Mouse (Mus musculus): Measurements from ENCODE around the gene Col1a1. TPM values are rescaled to one million over a fixed set of nuclear protein-coding genes. Genes with fewer than 3 reads are reported as not detected.

The Col1a1 gene
- polyA plus RNA-seq, 1 experiment from 2014 or later = 111 TPM

- Histone ChIP-seq H3K9ac (ENCODE audit: low read length) (peak overlapping the region; percentile 96), H3K27ac (ENCODE audit: low read depth, low read length) (no peak overlapping the region), H3K36me3 (ENCODE audit: control insufficient read depth, insufficient read depth, low read length) (no peaks in the 10 kb centered on the region; the same call in 1 of the 2 replicates), H3K9me3 (ENCODE audit: control insufficient read depth, low read length) (no peaks in the 10 kb centered on the region), H3K4me3 (ENCODE audit: low read depth, low read length) (peak overlapping the region; percentile 98), H3K27me3 (ENCODE audit: control insufficient read depth, insufficient read depth, low read length) (no peaks in the 10 kb centered on the region), H3K4me1 (ENCODE audit: control insufficient read depth, insufficient read depth, low read length) (peaks cover 51% of the 10 kb centered on the region), H3K4me2 (ENCODE audit: low read depth) (peak overlapping the region; percentile 100)
- WGBS = under 1% methylated on average over 20 of the region's 20 CpGs
- DNase-seq (ENCODE audit: low spot score) (no peak), ATAC-seq (ENCODE audit: insufficient read depth, low FRiP score, low TSS enrichment) (no peak)
Observed at GRCm38 (mm10) chr11:94992480-94992753, 56.4 kb downstream of the Col1a1 start.

- H3K4me1 ChIP-seq (ENCODE audit: control insufficient read depth, insufficient read depth, low read length) = peaks cover 51% of the 10 kb centered on the region
- H3K9ac ChIP-seq (ENCODE audit: low read length) = peak overlapping the region; percentile 96
- H3K36me3 ChIP-seq (ENCODE audit: control insufficient read depth, insufficient read depth, low read length) = peaks cover 2% of the 10 kb centered on the region; the same call in 1 of the 2 replicates
- H3K9me3 ChIP-seq (ENCODE audit: control insufficient read depth, low read length) = no peaks in the 10 kb centered on the region
- H3K27ac ChIP-seq (ENCODE audit: low read depth, low read length) = no peak overlapping the region
- WGBS = 2% methylated on average over 22 of the region's 22 CpGs
- ATAC-seq (ENCODE audit: insufficient read depth, low FRiP score, low TSS enrichment) (no peak), DNase-seq (ENCODE audit: low spot score) (no peak)
- H3K4me2 ChIP-seq (ENCODE audit: low read depth) = peak overlapping the region; percentile 100
- peak overlapping the region; percentile 98 for H3K4me3 ChIP-seq (ENCODE audit: low read depth, low read length)
- H3K27me3 ChIP-seq (ENCODE audit: control insufficient read depth, insufficient read depth, low read length) = no peaks in the 10 kb centered on the region
Observed at GRCm38 (mm10) chr11:94992754-94993606, 57.0 kb downstream of the Col1a1 start.

GRCm38 (mm10) chr11:94994208-94994814 is 58.3 kb downstream of the Col1a1 start:
- 50% methylated on average over 10 of the region's 10 CpGs for WGBS
- Histone ChIP-seq H3K9ac (ENCODE audit: low read length) (peak overlapping the region; percentile 96), H3K36me3 (ENCODE audit: control insufficient read depth, insufficient read depth, low read length) (peaks cover 5% of the 10 kb centered on the region; the same call in 1 of the 2 replicates)

GRCm38 (mm10) chr11:94994947-94995772 is 59.1 kb downstream of the Col1a1 start:
- Histone ChIP-seq H3K4me3 (ENCODE audit: low read depth, low read length) (peak overlapping the region; percentile 98), H3K9me3 (ENCODE audit: control insufficient read depth, low read length) (no peaks in the 10 kb centered on the region), H3K4me2 (ENCODE audit: low read depth) (peak overlapping the region; percentile 100), H3K4me1 (ENCODE audit: control insufficient read depth, insufficient read depth, low read length) (peaks cover 54% of the 10 kb centered on the region), H3K36me3 (ENCODE audit: control insufficient read depth, insufficient read depth, low read length) (peaks cover 6% of the 10 kb centered on the region; the same call in 1 of the 2 replicates), H3K9ac (ENCODE audit: low read length) (no peak overlapping the region; the same call in 1 of the 2 replicates), H3K27me3 (ENCODE audit: control insufficient read depth, insufficient read depth, low read length) (no peaks in the 10 kb centered on the region), H3K27ac (ENCODE audit: low read depth, low read length) (no peak overlapping the region)
- DNase-seq (ENCODE audit: low spot score) (no peak), ATAC-seq (ENCODE audit: insufficient read depth, low FRiP score, low TSS enrichment) (no peak)
- whole genome bisulfite sequencing = 85% methylated on average over 11 of the region's 11 CpGs

More at GRCm38 (mm10) chr11:94994208-94994814, 58.3 kb downstream of the Col1a1 start:
- Histone ChIP-seq H3K4me3 (ENCODE audit: low read depth, low read length) (peak overlapping the region; percentile 98), H3K4me1 (ENCODE audit: control insufficient read depth, insufficient read depth, low read length) (peaks cover 52% of the 10 kb centered on the region), H3K9me3 (ENCODE audit: control insufficient read depth, low read length) (no peaks in the 10 kb centered on the region), H3K27me3 (ENCODE audit: control insufficient read depth, insufficient read depth, low read length) (no peaks in the 10 kb centered on the region), H3K27ac (ENCODE audit: low read depth, low read length) (no peak overlapping the region), H3K4me2 (ENCODE audit: low read depth) (peak overlapping the region; percentile 100)
- DNase-seq (ENCODE audit: low spot score) (no peak), ATAC-seq (ENCODE audit: insufficient read depth, low FRiP score, low TSS enrichment) (no peak)

GRCm38 (mm10) chr11:94996101-94996500 is 60.1 kb downstream of the Col1a1 start:
- Histone ChIP-seq H3K9me3 (ENCODE audit: control insufficient read depth, low read length) (no peaks in the 10 kb centered on the region), H3K9ac (ENCODE audit: low read length) (no peak overlapping the region), H3K4me3 (ENCODE audit: low read depth, low read length) (no peak overlapping the region), H3K4me2 (ENCODE audit: low read depth) (no peak overlapping the region), H3K27me3 (ENCODE audit: control insufficient read depth, insufficient read depth, low read length) (no peaks in the 10 kb centered on the region), H3K36me3 (ENCODE audit: control insufficient read depth, insufficient read depth, low read length) (peaks cover 9% of the 10 kb centered on the region; the same call in 1 of the 2 replicates), H3K27ac (ENCODE audit: low read depth, low read length) (no peak overlapping the region), H3K4me1 (ENCODE audit: control insufficient read depth, insufficient read depth, low read length) (peaks cover 56% of the 10 kb centered on the region)
- DNase-seq (ENCODE audit: low spot score) (no peak), ATAC-seq (ENCODE audit: insufficient read depth, low FRiP score, low TSS enrichment) (no peak)
- WGBS = 87% methylated on average over 8 of the region's 8 CpGs

- H3K4me2 ChIP-seq (ENCODE audit: low read depth) = no peak overlapping the region
- WGBS = 98% methylated on average over 6 of the region's 6 CpGs
- H3K36me3 ChIP-seq (ENCODE audit: control insufficient read depth, insufficient read depth, low read length) = peaks cover 11% of the 10 kb centered on the region
Observed at GRCm38 (mm10) chr11:94996984-94997383, 61.0 kb downstream of the Col1a1 start.

GRCm38 (mm10) chr11:94997596-94997995 is 61.6 kb downstream of the Col1a1 start:
- ATAC-seq (ENCODE audit: insufficient read depth, low FRiP score, low TSS enrichment) (no peak), DNase-seq (ENCODE audit: low spot score) (no peak)
- no peaks in the 10 kb centered on the region for H3K9me3 ChIP-seq (ENCODE audit: control insufficient read depth, low read length)
- H3K4me1 ChIP-seq (ENCODE audit: control insufficient read depth, insufficient read depth, low read length) = peaks cover 58% of the 10 kb centered on the region
- H3K27ac ChIP-seq (ENCODE audit: low read depth, low read length) = no peak overlapping the region
- H3K4me3 ChIP-seq (ENCODE audit: low read depth, low read length) = no peak overlapping the region; the same call in 1 of the 2 replicates
- H3K9ac ChIP-seq (ENCODE audit: low read length) = no peak overlapping the region
- H3K27me3 ChIP-seq (ENCODE audit: control insufficient read depth, insufficient read depth, low read length) = no peaks in the 10 kb centered on the region
- 64% methylated on average over 5 of the region's 5 CpGs for WGBS
- H3K36me3 ChIP-seq (ENCODE audit: control insufficient read depth, insufficient read depth, low read length) = peaks cover 17% of the 10 kb centered on the region
- no peak overlapping the region for H3K4me2 ChIP-seq (ENCODE audit: low read depth)

More at GRCm38 (mm10) chr11:94996984-94997383, 61.0 kb downstream of the Col1a1 start:
- ATAC-seq (ENCODE audit: insufficient read depth, low FRiP score, low TSS enrichment) (no peak), DNase-seq (ENCODE audit: low spot score) (no peak)
- no peak overlapping the region for H3K27ac ChIP-seq (ENCODE audit: low read depth, low read length)
- H3K9ac ChIP-seq (ENCODE audit: low read length) = no peak overlapping the region
- peak overlapping the region; percentile 6; the same call in 1 of the 2 replicates for H3K4me3 ChIP-seq (ENCODE audit: low read depth, low read length)
- H3K4me1 ChIP-seq (ENCODE audit: control insufficient read depth, insufficient read depth, low read length) = peaks cover 59% of the 10 kb centered on the region
- H3K9me3 ChIP-seq (ENCODE audit: control insufficient read depth, low read length) = no peaks in the 10 kb centered on the region
- no peaks in the 10 kb centered on the region for H3K27me3 ChIP-seq (ENCODE audit: control insufficient read depth, insufficient read depth, low read length)

- WGBS = 84% methylated on average over 16 of the region's 16 CpGs
- H3K4me1 ChIP-seq (ENCODE audit: control insufficient read depth, insufficient read depth, low read length) = peaks cover 53% of the 10 kb centered on the region
Observed at GRCm38 (mm10) chr11:94998041-94998531, 62.1 kb downstream of the Col1a1 start.

More at GRCm38 (mm10) chr11:94998041-94998531, 62.1 kb downstream of the Col1a1 start:
- Histone ChIP-seq H3K27ac (ENCODE audit: low read depth, low read length) (0 out of 2 replicates have a peak overlapping the region, but pooled peaks have one; percentile 20), H3K4me2 (ENCODE audit: low read depth) (no peak overlapping the region; the same call in 1 of the 2 replicates), H3K9me3 (ENCODE audit: control insufficient read depth, low read length) (no peaks in the 10 kb centered on the region), H3K9ac (ENCODE audit: low read length) (no peak overlapping the region), H3K4me3 (ENCODE audit: low read depth, low read length) (no peak overlapping the region; the same call in 1 of the 2 replicates), H3K27me3 (ENCODE audit: control insufficient read depth, insufficient read depth, low read length) (no peaks in the 10 kb centered on the region), H3K36me3 (ENCODE audit: control insufficient read depth, insufficient read depth, low read length) (peaks cover 19% of the 10 kb centered on the region)
- ATAC-seq (ENCODE audit: insufficient read depth, low FRiP score, low TSS enrichment) = no peak
- no peak for DNase-seq (ENCODE audit: low spot score)

Data from neural tube, embryonic 11.5 days (tissue).